Mouse (Mus musculus): Measurements from ENCODE around the gene Rpl6. TPM values are rescaled to one million over a fixed set of nuclear protein-coding genes. Genes with fewer than 3 reads are reported as not detected.

The Rpl6 gene
- polyA plus RNA-seq, 1 experiment, result 161 TPM

DNA sequence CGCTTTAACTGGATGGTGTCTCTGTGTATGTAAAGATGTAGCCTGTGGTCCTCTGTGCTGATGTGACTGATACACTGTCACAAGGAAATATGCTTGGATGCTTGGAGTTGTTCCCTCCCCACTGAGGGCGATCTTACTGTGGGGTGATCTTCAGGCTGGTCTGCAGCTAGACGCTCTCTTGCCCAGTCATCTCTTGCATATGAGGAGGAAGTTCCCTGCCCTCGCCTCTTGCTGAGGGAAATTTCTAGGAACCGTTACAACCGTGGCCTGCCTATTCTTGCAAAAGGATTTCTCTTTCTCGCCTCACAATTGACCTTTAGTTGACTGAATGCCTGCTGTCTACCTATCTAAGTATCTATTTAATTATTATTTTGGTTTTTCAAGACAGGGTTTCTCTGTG is 50.7 kb downstream of the Rpl6 start:
- H3K27me3 ChIP-seq (ENCODE audit: control insufficient read depth, insufficient read depth, low read length), result no peaks in the 10 kb centered on the region
- no peak overlapping the region for H3K27ac ChIP-seq (ENCODE audit: insufficient read depth, low read depth, low read length)
- H3K4me3 ChIP-seq (ENCODE audit: low read depth, low read length), result no peak overlapping the region
- no peak for TF ChIP-seq CTCF (IDR thresholded peaks at IDR 0.05; ENCODE audit: extremely low read depth, insufficient read length, insufficient replicate concordance, low read depth, low read length)
- TF ChIP-seq POLR2A (IDR thresholded peaks at IDR 0.05; ENCODE audit: low read depth, low read length), result no peak
- H3K36me3 ChIP-seq (ENCODE audit: control insufficient read depth, insufficient read depth, low read length), result peaks cover 26% of the 10 kb centered on the region
- 90% methylated on average over 7 of the region's 7 CpGs for WGBS
- no peaks in the 10 kb centered on the region; the same call in 1 of the 2 replicates for H3K4me1 ChIP-seq (ENCODE audit: control insufficient read depth, insufficient read depth, insufficient read length, low read length)

Other genes with a start within 250 kb of the Rpl6 start
- 0.25 and 0.35 TPM in 2 replicates for gene Rph3a, start 194.4 kb upstream of the Rpl6 start, polyA plus RNA-seq (2012; rRNA removed)
- gene Ptpn11, start 13.1 kb upstream of the Rpl6 start, polyA plus RNA-seq (2012; rRNA removed), result 10.4 and 14.2 TPM in 2 replicates
- gene Hectd4, start 15.7 kb downstream of the Rpl6 start, polyA plus RNA-seq (2012; rRNA removed), result 12.2 and 28.8 TPM in 2 replicates
- gene Trafd1, start 181.2 kb downstream of the Rpl6 start, polyA plus RNA-seq (2012; rRNA removed), result 39.1 and 108 TPM in 2 replicates
- 1.7 and 3.2 TPM in 2 replicates for gene Naa25, start 193.5 kb downstream of the Rpl6 start, polyA plus RNA-seq (2012; rRNA removed)
- gene Tmem116, start 247.4 kb downstream of the Rpl6 start, polyA plus RNA-seq (2012; rRNA removed), result 0.70 and 7.2 TPM in 2 replicates
- 24.5 and 35.6 TPM in 2 replicates for gene Erp29, start 248.0 kb downstream of the Rpl6 start, polyA plus RNA-seq (2012; rRNA removed)